Mouse (Mus musculus) midbrain, embryonic 11.5 days (tissue): Measurements from ENCODE around the gene Gm48552. TPM values are rescaled to one million over a fixed set of nuclear protein-coding genes. Genes with fewer than 3 reads are reported as not detected.

ENCODE experiments used
- ATAC-seq: fragments of 200-750 bp; cut with Nextera tagmentation; 2 replicates; pipeline ENCODE4 v1.8.0; 2017; ENCODE audit warnings: moderate TSS enrichment, moderate library complexity; ENCODE audit not compliant: low FRiP score
- DNase-seq: peaks from one replicate; pipeline ENCODE4 v3.0.0; 2015; ENCODE audit warnings: low spot score; ENCODE audit errors: missing footprints
- H3K27ac ChIP-seq: fragments of 300-500 bp; sonication (generic); 2 replicates; pipeline ENCODE4 v1.5.1; 2014; ENCODE audit warnings: low read depth, low read length
- H3K27me3 ChIP-seq: fragments of 300-500 bp; sonication (generic); 2 replicates; pipeline ENCODE4 v1.6.1; 2014; ENCODE audit warnings: mild to moderate bottlenecking, low read length, moderate library complexity, mixed read lengths; ENCODE audit not compliant: control insufficient read depth, insufficient read depth
- H3K36me3 ChIP-seq: fragments of 300-500 bp; sonication (generic); 2 replicates; pipeline ENCODE4 v1.6.1; 2014; ENCODE audit warnings: mild to moderate bottlenecking, low read length, moderate library complexity, mixed read lengths; ENCODE audit not compliant: control insufficient read depth, insufficient read depth
- H3K4me1 ChIP-seq: fragments of 300-500 bp; sonication (generic); 2 replicates; pipeline ENCODE4 v1.6.1; 2014; ENCODE audit warnings: low read length; ENCODE audit not compliant: control insufficient read depth, insufficient read depth
- H3K4me2 ChIP-seq: fragments of 300-500 bp; sonication (generic); 2 replicates; pipeline ENCODE4 v1.6.1; 2014; ENCODE audit warnings: mild to moderate bottlenecking, moderate library complexity
- H3K4me3 ChIP-seq: fragments of 300-500 bp; sonication (generic); 2 replicates; pipeline ENCODE4 v1.5.1; 2014; ENCODE audit warnings: low read depth, low read length
- H3K9ac ChIP-seq: fragments of 300-500 bp; sonication (generic); 2 replicates; pipeline ENCODE4 v1.6.1; 2014; ENCODE audit warnings: low read length
- H3K9me3 ChIP-seq: fragments of 300-500 bp; sonication (generic); 2 replicates; pipeline ENCODE4 v1.6.1; 2016; ENCODE audit warnings: low read length; ENCODE audit not compliant: control insufficient read depth
- WGBS: fragments of 180-500 bp; shearing (Covaris S2); extraction: QIAGEN DNeasy Blood & Tissue Kit; methylation state at CpG from one replicate; pipeline ENCODE4 v1.1.7; 2014; 5-methylcytosine and 5-hydroxymethylcytosine counted together
- polyA plus RNA-seq: library from polyadenylated mRNA; unstranded; fragments of >200 nt; fragmentation: Nextera tagmentation; extraction: Ambion mirVana; gene quantifications from 2 replicates; pipeline ENCODE4 v1.2.1, GENCODE M21; 2014

The Gm48552 gene
- polyA plus RNA-seq, 1 experiment from 2014 or later: 0.20 TPM

- no peak for DNase-seq
- H3K4me3 ChIP-seq: no peak overlapping the region
- ATAC-seq: peak; percentile 5; the same call in 1 of the 2 replicates
- peak overlapping the region; percentile 17; the same call in 1 of the 2 replicates for H3K4me2 ChIP-seq
- no peaks in the 10 kb centered on the region; the same call in 1 of the 2 replicates for H3K27me3 ChIP-seq
- H3K4me1 ChIP-seq: peaks cover 36% of the 10 kb centered on the region
- H3K27ac ChIP-seq: no peak overlapping the region; the same call in none of the 2 replicates
- no peaks in the 10 kb centered on the region for H3K36me3 ChIP-seq
- H3K9ac ChIP-seq: peak overlapping the region; percentile 42
- no peaks in the 10 kb centered on the region for H3K9me3 ChIP-seq
- WGBS: 29% methylated on average over 26 of the region's 26 CpGs
Observed at GRCm38 (mm10) chr10:81413310-81414261, 24.8 kb downstream of the Gm48552 start.

DNA sequence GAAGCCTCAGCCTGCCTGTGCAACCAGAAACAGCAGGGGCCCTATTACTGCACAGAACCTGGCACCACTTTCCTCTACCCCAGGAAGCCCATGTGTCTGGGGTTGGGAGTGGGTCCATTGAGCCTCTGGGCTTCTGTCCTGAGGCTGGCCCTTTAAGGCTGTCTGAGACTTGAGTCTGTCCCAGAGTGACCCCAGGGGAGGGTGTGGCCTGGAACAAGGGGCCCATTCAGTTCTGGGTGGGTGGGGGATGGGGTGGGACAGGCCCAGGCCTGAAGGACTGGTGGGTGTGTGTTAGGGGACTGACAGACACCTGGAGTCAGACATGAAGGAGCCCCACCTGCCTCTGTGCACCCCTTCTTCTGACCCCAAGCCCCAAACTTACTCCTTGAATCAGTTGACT lies 25.9 kb downstream of the Gm48552 start:
- ATAC-seq (0 out of 2 replicates have a peak, but pooled peaks have one; percentile 7), DNase-seq (peak; percentile 82)
- H3K36me3 ChIP-seq: no peaks in the 10 kb centered on the region
- H3K4me1 ChIP-seq: peaks cover 27% of the 10 kb centered on the region
- H3K9ac ChIP-seq: no peak overlapping the region
- no peaks in the 10 kb centered on the region for H3K9me3 ChIP-seq
- H3K4me3 ChIP-seq: no peak overlapping the region
- H3K27ac ChIP-seq: no peak overlapping the region
- H3K4me2 ChIP-seq: no peak overlapping the region
- no peaks in the 10 kb centered on the region; the same call in 1 of the 2 replicates for H3K27me3 ChIP-seq

GRCm38 (mm10) chr10:81415146-81415545 lies 26.3 kb downstream of the Gm48552 start:
- H3K4me2 ChIP-seq: no peak overlapping the region
- H3K4me1 ChIP-seq: peaks cover 27% of the 10 kb centered on the region
- WGBS: 80% methylated on average over 5 of the region's 5 CpGs
- no peak overlapping the region for H3K4me3 ChIP-seq
- no peaks in the 10 kb centered on the region; the same call in 1 of the 2 replicates for H3K27me3 ChIP-seq
- H3K36me3 ChIP-seq: no peaks in the 10 kb centered on the region
- no peak overlapping the region for H3K9ac ChIP-seq
- no peaks in the 10 kb centered on the region for H3K9me3 ChIP-seq
- peak; percentile 81 for DNase-seq
- ATAC-seq: no peak
- H3K27ac ChIP-seq: no peak overlapping the region

DNA sequence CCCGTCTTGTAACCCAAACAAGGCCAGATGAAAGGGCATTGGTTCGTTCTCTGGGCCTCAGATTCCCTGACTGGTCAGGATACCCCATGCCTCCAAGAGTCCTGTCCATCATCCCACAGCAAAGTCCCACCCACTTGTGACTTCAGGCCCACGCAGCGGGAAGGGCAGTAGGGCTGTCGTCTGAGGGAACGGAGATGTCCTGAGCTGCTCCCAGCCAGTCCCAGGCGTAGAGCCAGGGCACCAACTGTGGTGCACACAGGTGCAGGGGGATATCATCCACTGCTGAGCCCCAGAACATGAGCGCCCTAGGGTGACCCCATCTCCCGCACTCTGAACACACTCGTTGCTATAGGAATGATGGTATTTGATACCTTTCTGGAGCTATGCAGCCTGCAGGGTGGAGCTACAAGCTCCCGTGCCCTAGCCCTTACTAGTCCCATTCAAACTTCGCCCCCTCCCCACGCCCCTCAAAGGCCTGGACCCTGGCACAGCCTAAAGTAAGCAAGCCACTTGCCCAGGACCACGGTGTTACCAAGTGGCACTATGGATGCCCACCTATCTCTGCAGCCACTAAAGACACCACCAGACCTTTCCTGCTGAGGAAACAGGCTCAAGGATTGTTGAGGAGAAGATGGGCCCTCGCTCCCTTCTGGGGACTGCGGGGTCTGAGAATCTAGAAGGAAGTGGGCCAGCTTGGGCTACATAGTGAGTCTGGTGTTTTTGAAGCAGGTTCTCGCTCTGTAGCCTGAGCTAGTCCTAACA lies 26.9 kb downstream of the Gm48552 start:
- Histone ChIP-seq H3K27ac (no peak overlapping the region), H3K27me3 (no peaks in the 10 kb centered on the region; the same call in 1 of the 2 replicates), H3K9ac (no peak overlapping the region), H3K4me2 (no peak overlapping the region), H3K4me3 (no peak overlapping the region), H3K36me3 (no peaks in the 10 kb centered on the region), H3K4me1 (peaks cover 27% of the 10 kb centered on the region), H3K9me3 (no peaks in the 10 kb centered on the region)
- ATAC-seq (no peak), DNase-seq (peak; percentile 72)
- 68% methylated on average over 17 of the region's 17 CpGs for WGBS

- H3K4me1 ChIP-seq: peaks cover 27% of the 10 kb centered on the region
- peak overlapping the region; percentile 69 for H3K4me2 ChIP-seq
- under 1% methylated on average over 25 of the region's 26 CpGs for WGBS
- H3K36me3 ChIP-seq: no peaks in the 10 kb centered on the region
- H3K27ac ChIP-seq: no peak overlapping the region
- ATAC-seq (peak; percentile 59), DNase-seq (peak; percentile 94)
- peak overlapping the region; percentile 34 for H3K9ac ChIP-seq
- H3K9me3 ChIP-seq: no peaks in the 10 kb centered on the region
- H3K27me3 ChIP-seq: no peaks in the 10 kb centered on the region; the same call in 1 of the 2 replicates
- H3K4me3 ChIP-seq: peak overlapping the region; percentile 31
Observed at GRCm38 (mm10) chr10:81416581-81417226, 27.9 kb downstream of the Gm48552 start.

- no peaks in the 10 kb centered on the region for H3K9me3 ChIP-seq
- no peak overlapping the region for H3K27ac ChIP-seq
- H3K4me2 ChIP-seq: peak overlapping the region; percentile 69
- no peaks in the 10 kb centered on the region; the same call in 1 of the 2 replicates for H3K27me3 ChIP-seq
- peak overlapping the region; percentile 34 for H3K9ac ChIP-seq
- peak overlapping the region; percentile 31 for H3K4me3 ChIP-seq
- H3K36me3 ChIP-seq: no peaks in the 10 kb centered on the region
- H3K4me1 ChIP-seq: peaks cover 27% of the 10 kb centered on the region
- 43% methylated on average over 12 of the region's 12 CpGs for WGBS
- ATAC-seq (0 out of 2 replicates have a peak, but pooled peaks have one; percentile 0), DNase-seq (peak; percentile 82)
Observed at GRCm38 (mm10) chr10:81417227-81418215, 28.7 kb downstream of the Gm48552 start.

- Histone ChIP-seq H3K4me3 (no peak overlapping the region), H3K4me1 (peaks cover 27% of the 10 kb centered on the region), H3K27ac (no peak overlapping the region), H3K36me3 (no peaks in the 10 kb centered on the region), H3K9me3 (no peaks in the 10 kb centered on the region), H3K4me2 (no peak overlapping the region), H3K27me3 (no peaks in the 10 kb centered on the region), H3K9ac (no peak overlapping the region)
- DNase-seq (peak; percentile 60), ATAC-seq (no peak)
- WGBS: 51% methylated on average over 11 of the region's 11 CpGs
Observed at GRCm38 (mm10) chr10:81418216-81419070, 29.6 kb downstream of the Gm48552 start.
